Mouse (Mus musculus) megakaryocyte, embryonic 14.5 days (primary cell): ENCODE measurements around the gene Cabp1.

Source experiments
- FLI1 ChIP-seq: IDR thresholded peaks from 2 replicates; pipeline ENCODE4 v1.6.1; 2012; ENCODE audit warnings: low read length, inconsistent platforms, mixed read lengths
- GATA1 ChIP-seq: IDR thresholded peaks from 3 replicates; pipeline ENCODE4 v1.6.1; 2012; ENCODE audit warnings: mixed read lengths, low read length, inconsistent platforms, borderline replicate concordance

GRCm38 (mm10) chr5:115165895-115166814 lies 28.0 kb downstream of the Cabp1 start:
- TF ChIP-seq GATA1: no peak
- no peak for TF ChIP-seq FLI1
